Mouse (Mus musculus): ENCODE results near the gene Fcf1. TPM values are rescaled to one million over a fixed set of nuclear protein-coding genes. Genes with fewer than 3 reads are reported as not detected.
A peak's percentile ranks its signal among the peaks of the same experiment; 100 is the strongest.

The Fcf1 gene
- polyA plus RNA-seq, 1 experiment from 2014 or later: 105 TPM

- Histone ChIP-seq H3K36me3 (ENCODE audit: control insufficient read depth, insufficient read depth, low read length) (0 out of 2 replicates have a peak, but pooled peaks cover 7% of the 10 kb centered on the region), H3K27ac (replicated peaks; ENCODE audit: low read depth, low read length) (no peak overlapping the region), H3K4me3 (replicated peaks; ENCODE audit: low read depth, low read length) (no peak overlapping the region), H3K27me3 (ENCODE audit: control insufficient read depth, insufficient read depth, low read length) (no peaks in the 10 kb centered on the region), H3K9me3 (ENCODE audit: control insufficient read depth, low read length) (no peaks in the 10 kb centered on the region), H3K9ac (replicated peaks; ENCODE audit: low read length) (no peak overlapping the region), H3K4me2 (ENCODE audit: low read length) (no peak overlapping the region), H3K4me1 (ENCODE audit: control insufficient read depth, insufficient read depth, low read length) (no peaks in the 10 kb centered on the region)
- ATAC-seq (ENCODE audit: low FRiP score, low TSS enrichment) (no peak), DNase-seq (no peak)
- 93% methylated on average over 3 of the region's 3 CpGs for WGBS
Measured at GRCm38 (mm10) chr12:84956317-84956716, 14.4 kb upstream of the Fcf1 start.

- H3K4me2 ChIP-seq (ENCODE audit: low read length): no peak overlapping the region
- no peaks in the 10 kb centered on the region for H3K9me3 ChIP-seq (ENCODE audit: control insufficient read depth, low read length)
- DNase-seq (no peak), ATAC-seq (ENCODE audit: low FRiP score, low TSS enrichment) (no peak)
- H3K4me3 ChIP-seq (replicated peaks; ENCODE audit: low read depth, low read length): no peak overlapping the region
- no peak overlapping the region for H3K9ac ChIP-seq (replicated peaks; ENCODE audit: low read length)
- no peaks in the 10 kb centered on the region for H3K4me1 ChIP-seq (ENCODE audit: control insufficient read depth, insufficient read depth, low read length)
- H3K27ac ChIP-seq (replicated peaks; ENCODE audit: low read depth, low read length): no peak overlapping the region
- H3K27me3 ChIP-seq (ENCODE audit: control insufficient read depth, insufficient read depth, low read length): no peaks in the 10 kb centered on the region
- 94% methylated on average over 1 of the region's 1 CpGs for WGBS
- H3K36me3 ChIP-seq (ENCODE audit: control insufficient read depth, insufficient read depth, low read length): 0 out of 2 replicates have a peak, but pooled peaks cover 7% of the 10 kb centered on the region
Measured at GRCm38 (mm10) chr12:84958794-84959356, 11.8 kb upstream of the Fcf1 start.

- Histone ChIP-seq H3K27ac (replicated peaks; ENCODE audit: low read depth, low read length) (no peak overlapping the region), H3K27me3 (ENCODE audit: control insufficient read depth, insufficient read depth, low read length) (no peaks in the 10 kb centered on the region), H3K4me2 (ENCODE audit: low read length) (no peak overlapping the region), H3K4me3 (replicated peaks; ENCODE audit: low read depth, low read length) (no peak overlapping the region), H3K4me1 (ENCODE audit: control insufficient read depth, insufficient read depth, low read length) (no peaks in the 10 kb centered on the region), H3K9me3 (ENCODE audit: control insufficient read depth, low read length) (no peaks in the 10 kb centered on the region), H3K9ac (replicated peaks; ENCODE audit: low read length) (no peak overlapping the region), H3K36me3 (ENCODE audit: control insufficient read depth, insufficient read depth, low read length) (no peaks in the 10 kb centered on the region)
- ATAC-seq (ENCODE audit: low FRiP score, low TSS enrichment) (no peak), DNase-seq (no peak)
- WGBS: 87% methylated on average over 7 of the region's 7 CpGs
Measured at GRCm38 (mm10) chr12:84962606-84963005, 8.1 kb upstream of the Fcf1 start.

GRCm38 (mm10) chr12:84968831-84969655, 1.7 kb upstream of the Fcf1 start:
- H3K4me3 ChIP-seq (replicated peaks; ENCODE audit: low read depth, low read length): peak overlapping the region; percentile 81; the same call in 1 of the 2 replicates
- H3K27me3 ChIP-seq (ENCODE audit: control insufficient read depth, insufficient read depth, low read length): no peaks in the 10 kb centered on the region
- H3K9ac ChIP-seq (replicated peaks; ENCODE audit: low read length): no peak overlapping the region; the same call in 1 of the 2 replicates
- no peaks in the 10 kb centered on the region for H3K9me3 ChIP-seq (ENCODE audit: control insufficient read depth, low read length)
- DNase-seq (no peak), ATAC-seq (ENCODE audit: low FRiP score, low TSS enrichment) (no peak)
- peak overlapping the region; percentile 98 for H3K4me2 ChIP-seq (ENCODE audit: low read length)
- WGBS: 86% methylated on average over 16 of the region's 16 CpGs
- H3K27ac ChIP-seq (replicated peaks; ENCODE audit: low read depth, low read length): no peak overlapping the region
- peaks cover 16% of the 10 kb centered on the region for H3K4me1 ChIP-seq (ENCODE audit: control insufficient read depth, insufficient read depth, low read length)
- H3K36me3 ChIP-seq (ENCODE audit: control insufficient read depth, insufficient read depth, low read length): peaks cover 8% of the 10 kb centered on the region

GRCm38 (mm10) chr12:84969656-84970427, 855 bp upstream of the Fcf1 start:
- Histone ChIP-seq H3K36me3 (ENCODE audit: control insufficient read depth, insufficient read depth, low read length) (peaks cover 15% of the 10 kb centered on the region), H3K27me3 (ENCODE audit: control insufficient read depth, insufficient read depth, low read length) (no peaks in the 10 kb centered on the region), H3K27ac (replicated peaks; ENCODE audit: low read depth, low read length) (no peak overlapping the region), H3K4me2 (ENCODE audit: low read length) (peak overlapping the region; percentile 98), H3K4me1 (ENCODE audit: control insufficient read depth, insufficient read depth, low read length) (peaks cover 16% of the 10 kb centered on the region), H3K9ac (replicated peaks; ENCODE audit: low read length) (peak overlapping the region; percentile 85), H3K4me3 (replicated peaks; ENCODE audit: low read depth, low read length) (peak overlapping the region; percentile 81), H3K9me3 (ENCODE audit: control insufficient read depth, low read length) (no peaks in the 10 kb centered on the region)
- DNase-seq: no peak
- ATAC-seq (ENCODE audit: low FRiP score, low TSS enrichment): no peak
- WGBS: 33% methylated on average over 15 of the region's 15 CpGs

- no peak overlapping the region for H3K4me3 ChIP-seq (replicated peaks; ENCODE audit: low read depth, low read length)
- no peak for ATAC-seq (ENCODE audit: low FRiP score, low TSS enrichment)
- no peak for DNase-seq
- H3K4me1 ChIP-seq (ENCODE audit: control insufficient read depth, insufficient read depth, low read length): no peaks in the 10 kb centered on the region
- H3K4me2 ChIP-seq (ENCODE audit: low read length): no peak overlapping the region
- H3K9me3 ChIP-seq (ENCODE audit: control insufficient read depth, low read length): no peaks in the 10 kb centered on the region
- no peak overlapping the region for H3K27ac ChIP-seq (replicated peaks; ENCODE audit: low read depth, low read length)
- 89% methylated on average over 2 of the region's 2 CpGs for WGBS
- peaks cover 85% of the 10 kb centered on the region for H3K36me3 ChIP-seq (ENCODE audit: control insufficient read depth, insufficient read depth, low read length)
- no peaks in the 10 kb centered on the region for H3K27me3 ChIP-seq (ENCODE audit: control insufficient read depth, insufficient read depth, low read length)
- H3K9ac ChIP-seq (replicated peaks; ENCODE audit: low read length): no peak overlapping the region
Measured at GRCm38 (mm10) chr12:84979264-84979862, 8.7 kb downstream of the Fcf1 start.

GRCm38 (mm10) chr12:84989456-84989855, 18.8 kb downstream of the Fcf1 start:
- no peak overlapping the region for H3K4me2 ChIP-seq (ENCODE audit: low read length)
- no peak for ATAC-seq (ENCODE audit: low FRiP score, low TSS enrichment)

GRCm38 (mm10) chr12:84995112-84995761, 24.5 kb downstream of the Fcf1 start:
- Histone ChIP-seq H3K4me3 (replicated peaks; ENCODE audit: low read depth, low read length) (peak overlapping the region; percentile 99), H3K36me3 (ENCODE audit: control insufficient read depth, insufficient read depth, low read length) (0 out of 2 replicates have a peak, but pooled peaks cover 4% of the 10 kb centered on the region), H3K27ac (replicated peaks; ENCODE audit: low read depth, low read length) (no peak overlapping the region), H3K9me3 (ENCODE audit: control insufficient read depth, low read length) (no peaks in the 10 kb centered on the region; the same call in 1 of the 2 replicates), H3K4me2 (ENCODE audit: low read length) (peak overlapping the region; percentile 49), H3K27me3 (ENCODE audit: control insufficient read depth, insufficient read depth, low read length) (no peaks in the 10 kb centered on the region), H3K9ac (replicated peaks; ENCODE audit: low read length) (peak overlapping the region; percentile 31; the same call in 1 of the 2 replicates), H3K4me1 (ENCODE audit: control insufficient read depth, insufficient read depth, low read length) (peaks cover 22% of the 10 kb centered on the region)
- DNase-seq (peak; percentile 3), ATAC-seq (ENCODE audit: low FRiP score, low TSS enrichment) (no peak)
- 93% methylated on average over 8 of the region's 9 CpGs for WGBS

More at GRCm38 (mm10) chr12:84989456-84989855, 18.8 kb downstream of the Fcf1 start:
- WGBS: 81% methylated on average over 4 of the region's 4 CpGs
- Histone ChIP-seq H3K36me3 (ENCODE audit: control insufficient read depth, insufficient read depth, low read length) (peaks cover 5% of the 10 kb centered on the region; the same call in 1 of the 2 replicates), H3K4me3 (replicated peaks; ENCODE audit: low read depth, low read length) (no peak overlapping the region), H3K9me3 (ENCODE audit: control insufficient read depth, low read length) (no peaks in the 10 kb centered on the region; the same call in 1 of the 2 replicates), H3K9ac (replicated peaks; ENCODE audit: low read length) (no peak overlapping the region), H3K27me3 (ENCODE audit: control insufficient read depth, insufficient read depth, low read length) (no peaks in the 10 kb centered on the region), H3K4me1 (ENCODE audit: control insufficient read depth, insufficient read depth, low read length) (no peaks in the 10 kb centered on the region), H3K27ac (replicated peaks; ENCODE audit: low read depth, low read length) (no peak overlapping the region)
- no peak for DNase-seq
